Mouse (Mus musculus) kidney, adult 2 months (tissue): ENCODE measurements around the gene Cyp2u1.

Experiments
- CTCF ChIP-seq: fragments of 200-500 bp; conservative IDR thresholded peaks from 2 replicates; pipeline ENCODE4 v1.5.1; 2011; ENCODE audit warnings: low read depth, mild to moderate bottlenecking, control low read depth, low read length, moderate library complexity, mixed read lengths; ENCODE audit not compliant: insufficient read depth, insufficient read length
- POLR2A ChIP-seq: fragments of 200-500 bp; IDR thresholded peaks from one replicate; pipeline ENCODE4 v1.6.1; 2011; ENCODE audit warnings: low read depth, low read length, control low read depth

GRCm38 (mm10) chr3:131251601-131252000 is 51.4 kb downstream of the Cyp2u1 start:
- no peak for TF ChIP-seq POLR2A
- TF ChIP-seq CTCF, result no peak
